Mouse (Mus musculus): Measurements from ENCODE around the gene Vat1l. TPM values are rescaled to one million over a fixed set of nuclear protein-coding genes. Genes with fewer than 3 reads are reported as not detected.

Gene Vat1l
- polyA plus RNA-seq, 1 experiment: not detected

GRCm38 (mm10) chr8:114322096-114322495 is 116.7 kb downstream of the Vat1l start:
- WGBS: 86% methylated on average over 2 of the region's 2 CpGs
- TF ChIP-seq POLR2A (IDR thresholded peaks at IDR 0.05; ENCODE audit: insufficient read depth, low read depth, low read length): no peak
- TF ChIP-seq CTCF (IDR thresholded peaks at IDR 0.05; ENCODE audit: insufficient read depth, low read depth, low read length): no peak
- H3K27ac ChIP-seq (ENCODE audit: insufficient read depth, low read depth, low read length): no peak overlapping the region
- no peak overlapping the region for H3K4me3 ChIP-seq (ENCODE audit: insufficient read depth, low read depth, low read length)
- H3K4me1 ChIP-seq (ENCODE audit: control insufficient read depth, insufficient read depth, low read length): no peaks in the 10 kb centered on the region

DNA sequence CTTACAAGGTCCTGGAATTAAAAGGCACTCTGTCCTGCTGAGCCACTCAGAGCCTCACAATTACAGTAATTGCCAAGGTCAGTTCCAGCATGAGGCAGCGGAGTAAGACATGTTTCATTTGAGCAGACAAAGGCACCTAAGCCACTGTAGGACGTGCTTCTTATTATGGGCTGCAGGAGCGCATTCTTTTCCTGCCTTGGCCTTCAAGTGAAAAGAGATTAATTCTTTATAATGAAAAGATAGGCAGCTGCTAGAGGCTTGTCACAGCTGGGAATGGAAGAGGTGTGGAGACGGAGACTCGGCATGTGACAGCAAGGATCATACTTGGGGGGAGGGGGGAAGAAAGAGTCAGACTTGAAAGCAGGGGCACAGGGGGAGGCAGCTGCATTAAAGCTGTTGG is 126.5 kb downstream of the Vat1l start:
- Histone ChIP-seq H3K4me1 (ENCODE audit: control insufficient read depth, insufficient read depth, low read length) (no peaks in the 10 kb centered on the region), H3K27ac (ENCODE audit: insufficient read depth, low read depth, low read length) (no peak overlapping the region), H3K4me3 (ENCODE audit: insufficient read depth, low read depth, low read length) (no peak overlapping the region)
- TF ChIP-seq POLR2A (IDR thresholded peaks at IDR 0.05; ENCODE audit: insufficient read depth, low read depth, low read length) (no peak), CTCF (IDR thresholded peaks at IDR 0.05; ENCODE audit: insufficient read depth, low read depth, low read length) (no peak)
- WGBS: 70% methylated on average over 5 of the region's 5 CpGs

DNA sequence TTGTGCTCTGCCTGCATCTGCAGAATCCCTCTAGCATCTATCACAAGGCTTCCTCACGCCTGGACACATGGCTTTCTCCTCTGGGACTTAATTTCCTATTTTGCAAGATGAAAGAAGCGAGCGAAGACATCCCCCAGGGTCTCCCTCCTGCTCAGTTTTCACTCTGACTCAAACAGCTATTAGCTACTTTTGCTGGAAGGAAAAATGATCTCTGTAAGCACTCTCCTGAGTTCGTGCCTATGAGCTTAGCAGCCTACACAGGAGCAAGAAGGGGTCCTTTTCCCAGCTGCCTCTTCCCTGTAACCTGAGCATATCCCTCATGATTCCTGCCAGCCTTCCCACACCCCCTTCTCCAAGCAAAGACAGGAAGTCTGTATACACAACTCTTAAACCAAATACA is 127.5 kb downstream of the Vat1l start:
- H3K4me3 ChIP-seq (ENCODE audit: insufficient read depth, low read depth, low read length): no peak overlapping the region
- H3K27ac ChIP-seq (ENCODE audit: insufficient read depth, low read depth, low read length): no peak overlapping the region
- TF ChIP-seq CTCF (IDR thresholded peaks at IDR 0.05; ENCODE audit: insufficient read depth, low read depth, low read length): no peak
- no peak for TF ChIP-seq POLR2A (IDR thresholded peaks at IDR 0.05; ENCODE audit: insufficient read depth, low read depth, low read length)
- WGBS: 63% methylated on average over 4 of the region's 4 CpGs
- no peaks in the 10 kb centered on the region for H3K4me1 ChIP-seq (ENCODE audit: control insufficient read depth, insufficient read depth, low read length)

GRCm38 (mm10) chr8:114335721-114336120 is 130.3 kb downstream of the Vat1l start:
- H3K4me3 ChIP-seq (ENCODE audit: insufficient read depth, low read depth, low read length): no peak overlapping the region
- 34% methylated on average over 8 of the region's 8 CpGs for WGBS
- H3K4me1 ChIP-seq (ENCODE audit: control insufficient read depth, insufficient read depth, low read length): no peaks in the 10 kb centered on the region
- H3K27ac ChIP-seq (ENCODE audit: insufficient read depth, low read depth, low read length): no peak overlapping the region
- no peak for TF ChIP-seq POLR2A (IDR thresholded peaks at IDR 0.05; ENCODE audit: insufficient read depth, low read depth, low read length)
- TF ChIP-seq CTCF (IDR thresholded peaks at IDR 0.05; ENCODE audit: insufficient read depth, low read depth, low read length): no peak

GRCm38 (mm10) chr8:114342276-114342675 is 136.9 kb downstream of the Vat1l start:
- H3K4me3 ChIP-seq (ENCODE audit: insufficient read depth, low read depth, low read length): no peak overlapping the region
- H3K4me1 ChIP-seq (ENCODE audit: control insufficient read depth, insufficient read depth, low read length): no peaks in the 10 kb centered on the region
- 82% methylated on average over 5 of the region's 5 CpGs for WGBS
- H3K27ac ChIP-seq (ENCODE audit: insufficient read depth, low read depth, low read length): no peak overlapping the region
- TF ChIP-seq POLR2A (IDR thresholded peaks at IDR 0.05; ENCODE audit: insufficient read depth, low read depth, low read length): no peak
- TF ChIP-seq CTCF (IDR thresholded peaks at IDR 0.05; ENCODE audit: insufficient read depth, low read depth, low read length): no peak

GRCm38 (mm10) chr8:114344789-114345188 is 139.4 kb downstream of the Vat1l start:
- Histone ChIP-seq H3K4me1 (ENCODE audit: control insufficient read depth, insufficient read depth, low read length) (no peaks in the 10 kb centered on the region), H3K4me3 (ENCODE audit: insufficient read depth, low read depth, low read length) (no peak overlapping the region), H3K27ac (ENCODE audit: insufficient read depth, low read depth, low read length) (no peak overlapping the region)
- 68% methylated on average over 5 of the region's 5 CpGs for WGBS
- TF ChIP-seq CTCF (IDR thresholded peaks at IDR 0.05; ENCODE audit: insufficient read depth, low read depth, low read length) (no peak), POLR2A (IDR thresholded peaks at IDR 0.05; ENCODE audit: insufficient read depth, low read depth, low read length) (no peak)

GRCm38 (mm10) chr8:114346045-114346444 is 140.6 kb downstream of the Vat1l start:
- WGBS: 52% methylated on average over 2 of the region's 2 CpGs
- H3K4me3 ChIP-seq (ENCODE audit: insufficient read depth, low read depth, low read length): no peak overlapping the region

DNA sequence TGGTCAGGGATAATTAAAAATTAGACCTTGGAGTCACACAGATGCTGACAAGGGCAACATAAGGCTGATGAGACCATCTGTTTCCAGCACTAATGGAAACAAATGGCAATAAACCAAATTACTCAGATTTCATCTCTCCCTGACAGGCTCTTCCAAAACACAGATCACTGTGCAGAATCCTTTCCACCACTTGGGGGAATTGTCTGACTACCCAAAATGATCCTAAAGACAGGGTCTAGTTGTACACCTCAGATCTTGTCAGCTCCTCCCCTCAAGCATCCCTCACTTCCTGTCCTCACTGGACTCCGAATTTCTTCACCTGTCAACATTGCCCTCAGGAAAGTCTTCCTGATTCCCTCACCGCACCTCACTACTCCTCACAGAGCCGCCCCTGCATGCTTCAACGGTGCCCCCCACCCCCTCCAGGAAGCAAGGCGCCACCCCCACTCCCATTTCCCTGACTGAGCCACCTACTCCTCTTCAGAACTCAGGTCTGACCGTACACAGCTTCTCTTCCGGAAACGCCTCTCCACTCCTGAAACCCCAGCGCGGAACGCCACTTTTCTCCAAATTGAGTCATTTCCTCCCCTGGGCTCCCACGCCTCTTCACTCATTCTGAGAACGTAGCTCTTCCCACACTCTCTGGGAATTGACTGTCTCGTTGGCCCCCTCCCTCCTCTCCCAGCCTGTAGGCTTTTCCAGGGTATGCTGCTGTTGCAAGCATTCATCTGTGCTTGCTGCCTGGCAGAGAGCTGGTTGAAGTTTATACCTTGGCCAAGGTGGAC is 146.4 kb downstream of the Vat1l start:
- no peak overlapping the region for H3K4me3 ChIP-seq (ENCODE audit: insufficient read depth, low read depth, low read length)
- H3K4me1 ChIP-seq (ENCODE audit: control insufficient read depth, insufficient read depth, low read length): peaks cover 11% of the 10 kb centered on the region
- no peak for TF ChIP-seq POLR2A (IDR thresholded peaks at IDR 0.05; ENCODE audit: insufficient read depth, low read depth, low read length)
- TF ChIP-seq CTCF (IDR thresholded peaks at IDR 0.05; ENCODE audit: insufficient read depth, low read depth, low read length): no peak
- H3K27ac ChIP-seq (ENCODE audit: insufficient read depth, low read depth, low read length): no peak overlapping the region
- 42% methylated on average over 14 of the region's 14 CpGs for WGBS

More at GRCm38 (mm10) chr8:114346045-114346444, 140.6 kb downstream of the Vat1l start:
- no peak for TF ChIP-seq POLR2A (IDR thresholded peaks at IDR 0.05; ENCODE audit: insufficient read depth, low read depth, low read length)
- Histone ChIP-seq H3K27ac (ENCODE audit: insufficient read depth, low read depth, low read length) (no peak overlapping the region), H3K4me1 (ENCODE audit: control insufficient read depth, insufficient read depth, low read length) (no peaks in the 10 kb centered on the region)

GRCm38 (mm10) chr8:114360506-114360905 is 155.1 kb downstream of the Vat1l start:
- no peak overlapping the region for H3K27ac ChIP-seq (ENCODE audit: insufficient read depth, low read depth, low read length)
- TF ChIP-seq POLR2A (IDR thresholded peaks at IDR 0.05; ENCODE audit: insufficient read depth, low read depth, low read length) (no peak), CTCF (IDR thresholded peaks at IDR 0.05; ENCODE audit: insufficient read depth, low read depth, low read length) (no peak)

More at GRCm38 (mm10) chr8:114360506-114360905, 155.1 kb downstream of the Vat1l start:
- Histone ChIP-seq H3K4me3 (ENCODE audit: insufficient read depth, low read depth, low read length) (no peak overlapping the region), H3K4me1 (ENCODE audit: control insufficient read depth, insufficient read depth, low read length) (peaks cover 4% of the 10 kb centered on the region)
- 29% methylated on average over 8 of the region's 8 CpGs for WGBS

Data from olfactory bulb, adult 2 months (tissue).